Mouse (Mus musculus) activated CD4-positive, CD25-positive, alpha-beta regulatory T cell, adult 9 weeks (primary cell): ENCODE data around the gene Ccdc142. TPM values are rescaled to one million over a fixed set of nuclear protein-coding genes. Genes with fewer than 3 reads are reported as not detected.

Experiments
- polyA plus RNA-seq: library from polyadenylated mRNA; unstranded; fragments of 100-300 nt; shearing (Covaris generic); gene quantifications from one replicate; pipeline ENCODE4 v1.2.1, GENCODE M21; 2017

Ccdc142 gene
- polyA plus RNA-seq = 5.2 TPM

DNA sequence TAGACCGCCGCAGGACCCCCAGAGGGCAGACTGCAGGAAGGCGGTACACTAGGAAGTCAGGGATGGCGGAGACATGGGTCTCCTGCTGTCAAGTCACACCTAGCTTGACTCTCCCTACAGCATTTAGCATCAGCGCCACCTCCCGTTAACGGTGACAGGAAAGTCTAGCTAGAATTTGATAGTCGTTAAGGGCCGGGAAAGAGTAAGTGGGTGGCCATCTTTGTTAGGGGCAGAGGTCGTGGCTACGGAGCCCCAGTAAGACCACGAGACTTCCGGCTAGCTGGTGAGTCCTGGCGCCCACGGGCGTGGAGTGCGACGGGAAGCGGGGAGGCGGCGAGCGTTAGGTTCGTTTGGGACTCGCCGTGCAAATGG, at the start of gene Ccdc142, which contains the start of gene Gm42688:
Ccdc142 (plus strand) TSS at position 286 of the 372 bp plus-strand sequence.
Gm42688 (plus strand) TSS at position 302 of the 372 bp plus-strand sequence.

DNA sequence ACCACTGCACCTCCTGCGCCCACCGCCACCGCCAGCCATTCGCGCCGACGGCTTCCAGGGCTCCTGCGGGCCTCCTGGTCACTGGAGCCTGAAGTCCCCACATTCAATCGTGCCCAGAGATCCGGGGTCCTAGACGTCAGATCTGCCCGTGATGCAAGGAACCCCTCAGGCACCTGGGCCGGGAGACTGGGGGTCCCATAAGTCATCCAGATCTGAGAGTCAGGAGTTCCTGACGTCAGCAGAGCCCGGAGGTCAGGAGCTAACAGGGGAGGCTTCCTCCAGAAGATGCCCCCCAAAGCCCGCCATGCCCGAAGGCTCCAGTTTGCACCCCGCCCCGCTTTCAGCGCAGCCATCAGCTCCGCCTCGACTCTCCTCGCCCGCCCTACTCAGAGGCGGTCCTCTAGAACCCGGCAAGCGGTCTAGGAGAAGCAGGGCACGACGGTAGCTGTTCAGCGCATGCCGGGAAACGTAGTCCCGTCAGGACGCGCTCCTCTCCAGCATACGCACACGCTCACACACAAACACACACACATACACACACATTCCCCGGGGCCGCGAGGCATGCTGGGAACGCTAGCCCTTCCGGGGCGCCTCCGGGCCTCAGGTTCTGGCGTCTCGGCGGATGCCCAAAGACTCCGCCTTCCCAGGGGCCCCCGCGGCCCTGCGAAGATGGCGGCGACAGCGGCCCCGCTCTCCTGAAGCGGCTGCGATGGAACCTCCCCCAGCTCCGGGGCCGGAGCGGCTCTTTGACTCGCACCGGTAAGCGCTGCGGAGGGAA, 47.1 kb upstream of the Ccdc142 start, which contains the start of gene Aup1:
Aup1 (plus strand) TSS at position 448 of the 778 bp plus-strand sequence.

GRCm38 (mm10) chr6:83054871-83055431, 46.5 kb upstream of the Ccdc142 start, which contains the start of gene Htra2:
Gene Htra2, minus strand, starts transcription at chr6:83055273.

DNA sequence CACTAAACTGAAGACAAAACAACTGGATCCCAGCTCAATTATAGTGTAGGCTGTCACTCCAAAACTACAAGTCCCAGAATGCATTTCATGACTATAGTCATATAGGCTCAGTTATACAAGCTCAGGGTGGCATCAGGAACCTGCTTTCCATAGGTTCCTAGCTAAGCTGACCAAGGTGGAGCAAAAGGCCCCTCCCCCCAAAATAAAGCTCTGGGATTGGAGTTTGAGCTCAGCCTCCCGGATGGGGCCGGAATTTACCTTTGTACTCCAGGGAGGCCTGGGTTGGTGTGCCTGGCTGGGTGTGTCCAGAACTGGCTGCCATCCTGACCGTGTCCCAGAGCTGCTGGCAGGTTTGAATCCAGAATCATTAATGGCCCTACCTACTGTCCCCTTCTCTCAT, 43.6 kb upstream of the Ccdc142 start, which contains the start of gene Dqx1:
Dqx1 (plus strand) TSS at position 55 of the 400 bp plus-strand sequence.

GRCm38 (mm10) chr6:83070247-83070310, 31.3 kb upstream of the Ccdc142 start, which contains the start of gene Tlx2:
Gene Tlx2, minus strand, starts transcription at chr6:83070293.

DNA sequence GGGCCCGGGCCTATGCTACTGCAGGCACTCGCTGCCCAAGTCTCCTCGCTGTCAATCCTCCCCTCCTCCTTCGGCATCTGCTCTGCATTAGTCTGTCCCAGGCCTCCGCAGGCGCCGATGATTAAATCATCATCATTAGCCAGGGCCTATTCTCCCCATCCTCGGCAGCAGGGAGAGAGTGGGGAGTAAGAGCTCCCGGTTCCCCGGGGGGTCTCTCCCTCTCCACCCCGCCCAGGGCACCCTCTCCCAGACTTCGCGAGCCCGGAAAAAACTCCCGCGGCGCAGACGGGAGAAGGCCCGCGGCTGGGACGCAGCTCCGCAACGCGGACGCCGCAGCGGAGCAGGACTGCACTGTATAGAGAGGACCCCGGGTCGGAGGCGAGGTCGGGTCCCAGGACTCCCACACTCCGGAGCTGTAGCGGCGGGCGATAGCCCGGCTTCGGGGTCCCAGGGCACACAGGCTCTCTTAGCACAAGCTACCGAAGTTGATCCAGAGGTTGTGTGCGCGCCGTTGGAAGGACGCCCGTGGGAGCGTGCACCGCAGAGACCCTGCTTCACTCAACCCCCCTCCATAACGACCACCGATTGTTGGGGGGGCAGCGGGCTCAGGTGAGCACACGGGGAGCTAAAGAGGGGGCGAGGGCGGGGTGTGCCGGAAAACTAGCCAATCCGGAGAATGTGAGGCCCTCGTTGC, 23.6 kb upstream of the Ccdc142 start, which contains the start of gene Pcgf1:
Pcgf1 (plus strand) TSS at position 240 of the 694 bp plus-strand sequence.

GRCm38 (mm10) chr6:83086121-83087035, 15.0 kb upstream of the Ccdc142 start, which contains the start of gene Lbx2:
Gene Lbx2, plus strand, starts transcription at chr6:83086367.

GRCm38 (mm10) chr6:83108762-83109668, 7.6 kb downstream of the Ccdc142 start, which contains the start of gene Mrpl53:
Gene Mrpl53, plus strand, starts transcription at chr6:83109040.

DNA sequence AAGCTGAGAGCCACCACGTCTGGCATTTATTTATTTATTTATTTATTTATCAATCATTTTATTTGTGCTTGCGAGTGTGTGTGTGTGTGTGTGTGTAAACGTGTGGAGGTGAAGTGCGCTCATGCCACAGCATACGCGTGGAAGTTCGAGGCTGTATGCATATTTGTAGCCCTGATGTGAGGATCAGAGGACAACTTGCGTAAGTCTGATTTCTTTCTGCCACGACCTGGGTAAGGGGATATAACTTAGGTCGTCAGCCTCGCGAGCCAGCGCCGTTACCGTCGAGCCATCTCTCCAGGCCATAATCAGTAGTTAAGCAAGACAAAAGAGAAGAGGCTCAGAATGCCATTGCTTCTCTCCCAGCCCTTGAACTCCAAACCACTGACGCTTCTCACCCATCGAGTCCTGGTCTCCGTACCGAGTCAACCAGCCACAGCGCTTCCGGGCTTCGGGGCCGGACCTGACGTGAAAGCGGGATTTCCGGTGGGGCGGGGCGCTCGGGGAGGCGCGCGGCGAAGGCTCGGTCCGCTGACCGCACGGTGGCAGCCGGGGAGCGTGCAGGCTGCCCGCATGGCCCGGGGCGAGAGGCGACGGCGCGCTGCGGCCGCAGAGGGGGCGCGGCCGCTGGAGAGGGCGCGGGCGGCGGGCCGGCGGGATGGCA, 13.7 kb downstream of the Ccdc142 start, which contains the start of gene Mogs:
Mogs (plus strand) TSS at position 486 of the 661 bp plus-strand sequence.

DNA sequence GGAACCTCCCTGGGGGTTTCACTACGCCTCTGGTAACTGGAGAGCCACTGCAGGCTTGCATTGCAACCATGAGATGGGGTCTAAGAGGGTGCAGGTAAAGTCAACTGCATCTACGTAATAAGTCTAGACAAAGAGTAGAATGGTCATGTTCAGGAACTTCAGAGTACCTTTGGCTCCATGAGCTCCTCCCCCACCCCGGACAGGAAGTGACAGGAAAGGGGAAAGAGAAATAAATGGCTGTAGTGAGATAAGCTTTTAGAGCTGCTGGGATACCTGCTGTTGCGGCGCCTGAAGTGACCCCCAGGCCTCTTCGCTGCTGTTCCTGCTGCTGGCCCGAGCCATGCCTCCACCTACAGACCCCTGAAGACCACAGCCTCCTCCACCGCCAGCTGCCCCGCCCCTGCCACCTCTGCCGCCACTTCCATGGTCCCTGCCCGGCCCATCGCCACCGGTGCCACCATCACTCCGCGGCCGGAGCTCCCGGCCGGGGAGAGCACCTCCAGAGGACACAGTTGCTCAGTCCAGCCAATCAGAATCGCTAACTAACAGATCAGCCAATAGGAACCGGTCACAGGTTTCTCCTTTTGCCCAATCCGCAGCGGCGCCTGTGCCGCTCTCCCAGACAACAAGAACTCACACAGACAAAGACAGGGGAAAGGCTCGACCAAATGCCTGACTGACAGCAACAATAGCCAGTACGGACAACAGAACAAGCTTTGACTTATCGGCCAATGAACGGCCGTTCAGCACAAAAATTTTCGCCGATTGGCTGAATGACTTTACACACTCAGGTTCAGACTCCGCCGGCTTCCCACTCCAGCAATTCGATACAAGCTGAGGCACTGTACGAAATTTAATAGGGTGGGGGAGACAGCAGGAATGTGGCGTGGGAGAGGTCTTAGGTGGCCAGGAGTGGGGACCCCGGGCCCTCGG, 19.8 kb downstream of the Ccdc142 start, which contains the start of gene Wbp1:
Wbp1 (minus strand) TSS at position 630 of the 933 bp plus-strand sequence.

GRCm38 (mm10) chr6:83125331-83125730, 23.9 kb downstream of the Ccdc142 start, which contains the start of gene Ino80b:
Gene Ino80b, minus strand, starts transcription at chr6:83125431.

GRCm38 (mm10) chr6:83134951-83135513, 33.6 kb downstream of the Ccdc142 start, which contains the start of gene Rtkn:
Gene Rtkn, plus strand, starts transcription at chr6:83135463.

GRCm38 (mm10) chr6:83156259-83156684, 54.9 kb downstream of the Ccdc142 start, which contains the start of the genes Wdr54 and 1700003E16Rik:
Gene Wdr54, minus strand, starts transcription at chr6:83156397.
Gene 1700003E16Rik, plus strand, starts transcription at chr6:83156404.

Other genes starting within 250 kb of the Ccdc142 start
- gene Sema4f, start 161.8 kb upstream of the Ccdc142 start, polyA plus RNA-seq = 3.6 TPM
- gene M1ap, start 154.7 kb upstream of the Ccdc142 start, polyA plus RNA-seq = 0.64 TPM
- gene Dok1, start 68.1 kb upstream of the Ccdc142 start, polyA plus RNA-seq = 56.5 TPM
- 0.32 TPM for gene Loxl3, start 67.4 kb upstream of the Ccdc142 start, polyA plus RNA-seq
- 472 TPM for gene Aup1, start 47.1 kb upstream of the Ccdc142 start, polyA plus RNA-seq
- gene Htra2, start 46.3 kb upstream of the Ccdc142 start, polyA plus RNA-seq = 67.6 TPM
- gene Dqx1, start 43.8 kb upstream of the Ccdc142 start, polyA plus RNA-seq = 4.9 TPM
- gene Tlx2, start 31.3 kb upstream of the Ccdc142 start, polyA plus RNA-seq = not detected
- 32.7 TPM for gene Pcgf1, start 23.7 kb upstream of the Ccdc142 start, polyA plus RNA-seq
- gene Lbx2, start 15.2 kb upstream of the Ccdc142 start, polyA plus RNA-seq = not detected
- 5.8 TPM for gene Gm42688, start within 50 bp of the Ccdc142 start, polyA plus RNA-seq
- 65.4 TPM for gene Mrpl53, start 7.4 kb downstream of the Ccdc142 start, polyA plus RNA-seq
- 3.9 TPM for gene Mogs, start 13.9 kb downstream of the Ccdc142 start, polyA plus RNA-seq
- gene Wbp1, start 20.0 kb downstream of the Ccdc142 start, polyA plus RNA-seq = 71.7 TPM
- gene Ino80b, start 23.8 kb downstream of the Ccdc142 start, polyA plus RNA-seq = 13.0 TPM
- 0.92 TPM for gene Rtkn, start 33.9 kb downstream of the Ccdc142 start, polyA plus RNA-seq
- 1.9 TPM for gene Wdr54, start 54.8 kb downstream of the Ccdc142 start, polyA plus RNA-seq
- gene 1700003E16Rik, start 54.8 kb downstream of the Ccdc142 start, polyA plus RNA-seq = not detected
- gene Dctn1, start 64.3 kb downstream of the Ccdc142 start, polyA plus RNA-seq = 86.5 TPM
- gene Slc4a5, start 118.2 kb downstream of the Ccdc142 start, polyA plus RNA-seq = 0.87 TPM
- 80.7 TPM for gene Mthfd2, start 224.3 kb downstream of the Ccdc142 start, polyA plus RNA-seq
- 125 TPM for gene Mob1a, start 224.4 kb downstream of the Ccdc142 start, polyA plus RNA-seq
- 54.9 TPM for gene Bola3, start 247.5 kb downstream of the Ccdc142 start, polyA plus RNA-seq